Mouse (Mus musculus): ENCODE results near the gene Evi5. TPM values are rescaled to one million over a fixed set of nuclear protein-coding genes. Genes with fewer than 3 reads are reported as not detected.

Gene Evi5
- polyA plus RNA-seq, 1 experiment from 2014 or later, result 19.8 TPM

DNA sequence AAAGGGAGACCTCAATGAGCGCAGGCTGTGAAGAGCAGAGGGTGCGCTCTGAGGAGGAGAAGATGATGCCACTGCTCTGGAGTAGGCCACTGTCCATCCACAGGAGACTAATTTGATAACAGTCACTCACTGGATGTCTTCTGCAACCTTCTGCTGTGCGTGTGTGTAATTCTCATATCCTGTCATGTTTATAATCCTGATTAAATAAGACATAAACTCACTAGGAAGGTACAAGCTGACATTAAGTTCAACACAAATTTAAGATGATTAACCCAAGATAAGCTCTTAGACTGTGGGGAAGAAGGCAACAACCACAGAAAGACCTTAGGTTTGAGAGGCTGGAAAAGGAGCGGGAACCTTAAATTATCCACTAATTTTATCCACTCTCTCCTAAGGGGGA, 109.0 kb downstream of the Evi5 start:
- Histone ChIP-seq H3K36me3 (ENCODE audit: inconsistent target) (no peaks in the 10 kb centered on the region), H3K4me3 (ENCODE audit: inconsistent target) (no peak overlapping the region)
- WGBS (ENCODE audit: missing documents), result 96% methylated on average over 4 of the region's 4 CpGs

GRCm38 (mm10) chr5:107764486-107764885, 110.4 kb downstream of the Evi5 start:
- Histone ChIP-seq H3K4me3 (ENCODE audit: inconsistent target) (no peak overlapping the region), H3K27ac (no peak overlapping the region), H3K79me2 (ENCODE audit: inconsistent target) (no peaks in the 10 kb centered on the region), H3K36me3 (ENCODE audit: inconsistent target) (no peaks in the 10 kb centered on the region)
- WGBS (ENCODE audit: missing documents), result 8% methylated on average over 1 of the region's 1 CpGs

More for the DNA sequence above, 109.0 kb downstream of the Evi5 start:
- no peaks in the 10 kb centered on the region for H3K79me2 ChIP-seq (ENCODE audit: inconsistent target)
- no peak overlapping the region for H3K27ac ChIP-seq

GRCm38 (mm10) chr5:107763674-107764073, 111.2 kb downstream of the Evi5 start:
- 0 out of 2 replicates have a peak overlapping the region, but pooled peaks have one; percentile 8 for H3K27ac ChIP-seq
- H3K36me3 ChIP-seq (ENCODE audit: inconsistent target), result no peaks in the 10 kb centered on the region
- no peaks in the 10 kb centered on the region for H3K79me2 ChIP-seq (ENCODE audit: inconsistent target)
- no peak overlapping the region for H3K4me3 ChIP-seq (ENCODE audit: inconsistent target)

GRCm38 (mm10) chr5:107759121-107759520, 115.8 kb downstream of the Evi5 start:
- Histone ChIP-seq H3K4me3 (ENCODE audit: inconsistent target) (no peak overlapping the region), H3K79me2 (ENCODE audit: inconsistent target) (no peaks in the 10 kb centered on the region), H3K27ac (no peak overlapping the region), H3K36me3 (ENCODE audit: inconsistent target) (no peaks in the 10 kb centered on the region)
- WGBS (ENCODE audit: missing documents), result 59% methylated on average over 5 of the region's 5 CpGs

- Histone ChIP-seq H3K27ac (no peak overlapping the region), H3K36me3 (ENCODE audit: inconsistent target) (no peaks in the 10 kb centered on the region)
- WGBS (ENCODE audit: missing documents), result 95% methylated on average over 2 of the region's 2 CpGs
These were observed 118.8 kb downstream of the Evi5 start for GRCm38 (mm10) chr5:107756072-107756471.

DNA sequence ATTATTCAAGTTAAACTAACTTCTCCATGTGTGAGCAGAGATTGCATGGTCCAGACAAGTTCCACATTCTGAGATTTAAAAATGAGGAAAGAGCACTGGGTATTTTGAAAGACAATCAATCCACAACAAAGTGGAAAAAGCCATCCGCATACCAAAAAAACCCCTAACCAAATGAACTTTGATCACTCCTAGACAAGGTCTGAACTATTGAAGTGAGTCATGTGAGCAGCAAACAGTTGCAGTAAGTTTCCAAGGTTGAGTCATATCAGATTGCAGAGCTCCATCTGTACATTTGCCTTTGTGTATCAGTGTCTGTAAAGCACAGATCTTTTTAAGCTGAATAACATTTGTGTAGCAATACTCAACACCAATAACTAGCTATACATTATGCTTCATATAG, 120.2 kb downstream of the Evi5 start:
- H3K27ac ChIP-seq, result no peak overlapping the region
- 21% methylated on average over 1 of the region's 1 CpGs for WGBS (ENCODE audit: missing documents)

More at GRCm38 (mm10) chr5:107756072-107756471, 118.8 kb downstream of the Evi5 start:
- Histone ChIP-seq H3K4me3 (ENCODE audit: inconsistent target) (no peak overlapping the region), H3K79me2 (ENCODE audit: inconsistent target) (no peaks in the 10 kb centered on the region)

DNA sequence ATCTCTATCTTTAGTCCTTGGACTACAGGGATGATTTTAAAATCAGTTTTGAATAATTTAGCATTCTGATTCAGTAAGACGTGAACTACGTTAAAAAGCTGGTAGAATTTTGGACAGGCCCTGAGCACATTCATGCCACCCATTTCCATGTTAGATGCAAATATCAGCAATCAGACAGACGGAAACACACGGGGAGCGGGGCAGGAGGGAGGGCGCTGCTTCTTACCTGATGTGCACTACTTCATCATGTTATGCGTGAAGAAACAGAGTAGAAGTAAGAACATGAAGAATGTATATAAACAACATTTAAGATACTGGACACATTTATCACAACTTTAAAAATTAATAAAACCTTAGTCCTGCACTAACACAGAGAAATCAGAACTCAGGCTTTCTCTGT, 121.3 kb downstream of the Evi5 start:
- Histone ChIP-seq H3K4me3 (ENCODE audit: inconsistent target) (no peak overlapping the region), H3K27ac (no peak overlapping the region), H3K36me3 (ENCODE audit: inconsistent target) (no peaks in the 10 kb centered on the region), H3K79me2 (ENCODE audit: inconsistent target) (no peaks in the 10 kb centered on the region)
- 92% methylated on average over 7 of the region's 7 CpGs for WGBS (ENCODE audit: missing documents)

More for the DNA sequence above, 120.2 kb downstream of the Evi5 start:
- H3K79me2 ChIP-seq (ENCODE audit: inconsistent target), result no peaks in the 10 kb centered on the region
- H3K36me3 ChIP-seq (ENCODE audit: inconsistent target), result no peaks in the 10 kb centered on the region
- no peak overlapping the region for H3K4me3 ChIP-seq (ENCODE audit: inconsistent target)

DNA sequence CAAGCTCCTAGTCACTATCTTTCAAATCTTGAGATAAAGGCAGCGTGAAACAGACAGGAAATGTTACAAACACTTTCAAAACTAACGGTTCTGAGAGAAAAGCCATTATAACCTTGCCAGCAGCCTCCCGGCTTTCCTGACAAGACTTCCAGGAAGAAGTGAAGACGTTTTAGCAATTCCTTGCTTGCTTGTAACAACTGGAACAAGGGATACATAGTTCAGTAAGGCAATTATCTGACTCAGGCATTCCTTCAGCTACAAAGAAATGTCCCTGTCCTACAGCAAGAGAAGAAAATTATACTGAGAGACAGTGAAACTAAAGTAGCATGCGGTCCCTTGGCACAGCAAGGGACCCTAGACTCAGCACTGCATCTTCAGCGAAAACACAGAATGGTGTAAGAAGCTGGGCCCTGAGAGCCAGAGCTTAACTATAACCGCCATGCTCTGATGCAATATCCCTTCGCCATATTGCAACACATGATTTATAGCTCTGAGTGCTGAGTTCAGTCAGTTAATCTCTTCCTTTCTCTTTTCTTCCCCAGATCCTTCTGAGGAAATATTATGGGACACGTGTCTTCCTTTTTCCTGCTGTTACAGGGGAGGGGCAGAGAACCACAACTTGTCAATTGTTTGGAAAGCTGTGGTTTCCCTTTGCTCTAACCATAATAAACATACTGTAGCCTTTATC, 125.5 kb downstream of the Evi5 start:
- 11% methylated on average over 9 of the region's 9 CpGs for WGBS (ENCODE audit: missing documents)
- H3K79me2 ChIP-seq (ENCODE audit: inconsistent target), result no peaks in the 10 kb centered on the region
- no peaks in the 10 kb centered on the region for H3K36me3 ChIP-seq (ENCODE audit: inconsistent target)
- peak overlapping the region; percentile 70 for H3K27ac ChIP-seq
- H3K4me3 ChIP-seq (ENCODE audit: inconsistent target), result no peak overlapping the region

DNA sequence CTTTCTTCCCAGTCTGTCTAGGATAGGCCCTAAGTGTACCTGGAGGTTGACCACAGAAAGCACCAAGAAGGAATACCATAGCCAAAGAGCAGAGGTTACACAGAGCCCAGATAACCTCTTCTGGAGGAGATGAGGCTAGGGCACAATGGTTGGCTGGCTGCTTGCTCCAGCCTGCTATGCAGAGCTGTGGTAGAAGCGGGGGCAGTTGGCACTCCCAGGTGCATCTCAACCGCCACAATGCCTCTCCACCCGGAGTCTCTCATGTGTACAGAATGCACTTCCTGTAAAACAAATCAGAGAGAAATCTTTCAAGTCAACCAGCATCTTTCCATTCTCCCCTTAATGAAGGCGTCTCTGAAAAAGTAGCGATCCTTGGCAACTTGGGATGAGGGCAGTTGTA, 135.9 kb downstream of the Evi5 start:
- H3K4me3 ChIP-seq (ENCODE audit: inconsistent target), result no peak overlapping the region
- H3K79me2 ChIP-seq (ENCODE audit: inconsistent target), result no peaks in the 10 kb centered on the region
- no peak overlapping the region for H3K27ac ChIP-seq
- 96% methylated on average over 5 of the region's 5 CpGs for WGBS (ENCODE audit: missing documents)
- H3K36me3 ChIP-seq (ENCODE audit: inconsistent target), result no peaks in the 10 kb centered on the region

DNA sequence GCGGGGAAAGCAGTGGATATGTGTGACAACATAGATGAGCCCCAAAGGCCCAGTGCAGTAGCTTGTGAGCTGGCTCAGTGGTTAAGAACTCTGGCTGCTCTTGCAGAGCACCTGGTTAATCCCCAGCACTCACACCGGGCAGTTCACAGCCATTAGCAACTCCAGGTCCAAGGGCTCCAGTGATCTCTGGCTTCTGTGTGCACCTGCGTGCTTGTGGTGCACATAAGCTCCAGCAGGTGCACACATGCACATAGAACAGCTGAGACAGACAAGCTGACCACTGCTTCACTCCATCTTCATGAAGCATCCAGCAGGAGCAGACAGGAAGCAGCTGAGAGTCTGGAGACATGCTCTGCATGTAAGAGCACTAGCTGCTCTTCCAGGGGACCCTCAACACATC, 136.6 kb downstream of the Evi5 start:
- H3K79me2 ChIP-seq (ENCODE audit: inconsistent target), result no peaks in the 10 kb centered on the region
- 94% methylated on average over 3 of the region's 3 CpGs for WGBS (ENCODE audit: missing documents)
- no peak overlapping the region for H3K27ac ChIP-seq
- H3K4me3 ChIP-seq (ENCODE audit: inconsistent target), result no peak overlapping the region
- H3K36me3 ChIP-seq (ENCODE audit: inconsistent target), result no peaks in the 10 kb centered on the region

GRCm38 (mm10) chr5:107736171-107736570, 138.7 kb downstream of the Evi5 start:
- WGBS (ENCODE audit: missing documents), result 94% methylated on average over 5 of the region's 5 CpGs
- H3K4me3 ChIP-seq (ENCODE audit: inconsistent target), result no peak overlapping the region
- no peaks in the 10 kb centered on the region for H3K36me3 ChIP-seq (ENCODE audit: inconsistent target)
- H3K79me2 ChIP-seq (ENCODE audit: inconsistent target), result no peaks in the 10 kb centered on the region
- H3K27ac ChIP-seq, result no peak overlapping the region

- H3K36me3 ChIP-seq (ENCODE audit: inconsistent target), result no peaks in the 10 kb centered on the region
- no peak overlapping the region for H3K4me3 ChIP-seq (ENCODE audit: inconsistent target)
- no peak overlapping the region for H3K27ac ChIP-seq
- WGBS (ENCODE audit: missing documents), result 71% methylated on average over 2 of the region's 2 CpGs
- no peaks in the 10 kb centered on the region for H3K79me2 ChIP-seq (ENCODE audit: inconsistent target)
These were observed 143.1 kb downstream of the Evi5 start for GRCm38 (mm10) chr5:107731844-107732243.

GRCm38 (mm10) chr5:107731408-107731807, 143.5 kb downstream of the Evi5 start:
- WGBS (ENCODE audit: missing documents), result 76% methylated on average over 3 of the region's 3 CpGs
- Histone ChIP-seq H3K36me3 (ENCODE audit: inconsistent target) (no peaks in the 10 kb centered on the region), H3K27ac (no peak overlapping the region), H3K79me2 (ENCODE audit: inconsistent target) (no peaks in the 10 kb centered on the region), H3K4me3 (ENCODE audit: inconsistent target) (no peak overlapping the region)

DNA sequence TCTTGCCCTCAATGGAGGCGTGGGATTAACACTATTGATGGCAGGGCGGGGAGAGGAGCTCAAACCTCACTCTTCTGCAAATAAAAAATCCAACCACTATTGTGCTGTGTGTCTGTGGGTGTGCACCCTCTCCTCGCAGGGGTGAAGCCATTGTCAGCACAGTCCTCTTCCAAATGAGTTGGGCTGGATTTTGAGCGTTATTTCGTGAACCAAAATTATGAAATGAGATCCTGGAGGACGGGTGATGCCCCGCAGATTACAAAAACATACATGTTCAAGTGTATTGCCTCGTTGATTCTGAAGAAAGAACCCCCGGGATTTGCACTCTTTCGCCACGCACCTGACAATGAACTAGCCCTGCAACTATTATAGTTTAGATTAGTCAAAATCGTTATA, 147.9 kb downstream of the Evi5 start:
- no peaks in the 10 kb centered on the region for H3K79me2 ChIP-seq (ENCODE audit: inconsistent target)
- WGBS (ENCODE audit: missing documents), result 58% methylated on average over 12 of the region's 12 CpGs
- H3K27ac ChIP-seq, result no peak overlapping the region
- H3K36me3 ChIP-seq (ENCODE audit: inconsistent target), result no peaks in the 10 kb centered on the region
- H3K4me3 ChIP-seq (ENCODE audit: inconsistent target), result no peak overlapping the region

DNA sequence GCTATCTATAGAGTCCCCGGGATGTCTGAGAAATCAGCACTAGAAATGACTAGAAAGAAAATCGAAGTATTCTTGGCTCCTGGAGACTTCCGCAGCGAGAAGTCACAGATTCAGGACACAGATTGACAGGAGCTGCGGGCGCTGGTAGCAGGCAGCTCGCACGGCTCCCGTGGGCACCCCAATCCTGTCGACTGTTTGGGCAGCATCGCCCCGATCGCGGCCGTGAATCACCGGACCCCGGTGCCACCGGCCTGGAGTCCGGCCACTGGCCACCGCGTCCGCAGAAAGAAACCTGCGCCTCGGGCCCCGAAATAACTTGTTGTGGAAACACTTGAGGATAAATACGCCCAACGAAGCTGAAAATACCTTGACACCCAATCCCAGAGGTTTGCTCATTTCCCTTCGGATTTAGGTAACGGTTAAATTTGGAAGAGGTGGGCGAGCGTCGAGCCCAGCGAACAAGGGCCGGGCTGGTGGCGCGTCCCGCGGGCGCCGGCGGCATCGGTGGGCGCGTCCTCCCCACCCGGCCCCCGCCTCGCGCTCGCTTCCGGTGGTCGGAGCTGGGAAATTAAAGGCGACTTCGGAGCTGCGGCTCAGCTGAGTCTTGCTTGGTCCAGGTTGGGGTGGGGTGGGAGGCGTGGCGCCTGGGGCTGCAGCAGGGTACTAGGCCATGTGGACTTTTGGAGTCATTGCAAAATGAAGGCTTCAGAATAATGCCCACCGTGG, 148.5 kb downstream of the Evi5 start:
- no peaks in the 10 kb centered on the region for H3K36me3 ChIP-seq (ENCODE audit: inconsistent target)
- H3K4me3 ChIP-seq (ENCODE audit: inconsistent target), result peak overlapping the region; percentile 15; the same call in 1 of the 2 replicates
- no peak overlapping the region for H3K27ac ChIP-seq
- WGBS (ENCODE audit: missing documents), result 5% methylated on average over 57 of the region's 57 CpGs
- H3K79me2 ChIP-seq (ENCODE audit: inconsistent target), result no peaks in the 10 kb centered on the region
